Mouse (Mus musculus) myocyte (in vitro differentiated cells): ENCODE data around the gene Wnt10a. TPM values are rescaled to one million over a fixed set of nuclear protein-coding genes. Genes with fewer than 3 reads are reported as not detected.
A peak's percentile ranks its signal among the peaks of the same experiment; 100 is the strongest.
"Not testable (repeated sequence)": the region's sequence is repeated elsewhere in the genome, so short reads cannot be mapped to it uniquely, and the experiment has no call there.

Experiments used
- H3K27me3 ChIP-seq: one replicate; pipeline ENCODE4 v1.6.1; 2011; ENCODE audit not compliant: control insufficient read depth, insufficient read depth, insufficient read length
- H3K36me3 ChIP-seq: one replicate; pipeline ENCODE4 v1.6.1; 2011; ENCODE audit not compliant: control insufficient read depth, insufficient read depth
- H3K4me2 ChIP-seq: one replicate; pipeline ENCODE4 v1.6.1; 2011; ENCODE audit warnings: low read depth, control low read depth
- H3K4me3 ChIP-seq: one replicate; pipeline ENCODE4 v1.5.1; 2011; ENCODE audit warnings: mild to moderate bottlenecking, control low read depth, moderate library complexity
- H3K79me2 ChIP-seq: one replicate; pipeline ENCODE4 v1.6.1; 2011; ENCODE audit not compliant: control insufficient read depth, insufficient read depth
- H3ac ChIP-seq: one replicate; pipeline ENCODE4 v1.6.1; 2011; ENCODE audit not compliant: control insufficient read depth, insufficient read length
- CEBPB ChIP-seq: IDR thresholded peaks from 2 replicates; pipeline ENCODE4 v1.6.1; 2011; ENCODE audit warnings: mild to moderate bottlenecking, moderate library complexity; ENCODE audit not compliant: poor library complexity, insufficient read depth, severe bottlenecking
- E2F4 ChIP-seq: IDR thresholded peaks from one replicate; pipeline ENCODE4 v1.6.1; 2011; ENCODE audit warnings: mild to moderate bottlenecking, control low read depth, moderate library complexity; ENCODE audit not compliant: insufficient read depth
- MAX ChIP-seq: IDR thresholded peaks from one replicate; pipeline ENCODE4 v1.6.1; 2011; ENCODE audit warnings: low read depth, mild to moderate bottlenecking, control low read depth
- MYOD1 ChIP-seq, 3 experiments: IDR thresholded peaks; one replicate each; pipeline ENCODE4 v1.6.1; 2011; ENCODE audit warnings: control low read depth in 2 of 3, low read depth in 2 of 3, mild to moderate bottlenecking in 2 of 3, moderate library complexity in 1 of 3; ENCODE audit not compliant: insufficient read length in 2 of 3, control insufficient read depth in 1 of 3
- MYOG ChIP-seq, 3 experiments: IDR thresholded peaks; one replicate each; pipeline ENCODE4 v1.6.1; 2011; ENCODE audit warnings: control low read depth in 2 of 3, low read depth in 2 of 3, mild to moderate bottlenecking in 2 of 3; ENCODE audit not compliant: insufficient read length in 2 of 3, control insufficient read depth in 1 of 3, insufficient read depth in 1 of 3
- POLR2A ChIP-seq: IDR thresholded peaks from one replicate; pipeline ENCODE4 v1.6.1; 2011; ENCODE audit warnings: low read depth, mild to moderate bottlenecking, control low read depth, moderate library complexity; ENCODE audit not compliant: insufficient read length
- POLR2AphosphoS2 ChIP-seq: IDR thresholded peaks from one replicate; pipeline ENCODE4 v1.6.1; 2011; ENCODE audit warnings: low read depth, control low read depth; ENCODE audit not compliant: insufficient read length
- REST ChIP-seq: IDR thresholded peaks from one replicate; pipeline ENCODE4 v1.6.1; 2011; ENCODE audit warnings: mild to moderate bottlenecking, control low read depth, moderate library complexity; ENCODE audit not compliant: insufficient read depth, insufficient read length
- SRF ChIP-seq: IDR thresholded peaks from one replicate; pipeline ENCODE4 v1.6.1; 2011; ENCODE audit warnings: low read depth; ENCODE audit not compliant: control insufficient read depth, insufficient read length
- TCF12 ChIP-seq: IDR thresholded peaks from one replicate; pipeline ENCODE4 v1.6.1; 2011; ENCODE audit warnings: mild to moderate bottlenecking, control low read depth; ENCODE audit not compliant: poor library complexity, insufficient read depth, severe bottlenecking
- TCF3 ChIP-seq: IDR thresholded peaks from one replicate; pipeline ENCODE4 v1.6.1; 2011; ENCODE audit warnings: low read depth, control low read depth; ENCODE audit not compliant: insufficient read length
- USF1 ChIP-seq: IDR thresholded peaks from one replicate; pipeline ENCODE4 v1.6.1; 2011; ENCODE audit warnings: low read depth, mild to moderate bottlenecking, control low read depth, moderate library complexity
- polyA plus RNA-seq: library from polyadenylated mRNA; unstranded; fragments of >200 nt; fragmentation: generic; extraction: Trizol; gene quantifications from one replicate; pipeline ENCODE4 v1.2.1, GENCODE M21; 2012; ENCODE audit warnings: missing spikeins

Wnt10a gene
- polyA plus RNA-seq, 1 experiment: 44.0 TPM

DNA sequence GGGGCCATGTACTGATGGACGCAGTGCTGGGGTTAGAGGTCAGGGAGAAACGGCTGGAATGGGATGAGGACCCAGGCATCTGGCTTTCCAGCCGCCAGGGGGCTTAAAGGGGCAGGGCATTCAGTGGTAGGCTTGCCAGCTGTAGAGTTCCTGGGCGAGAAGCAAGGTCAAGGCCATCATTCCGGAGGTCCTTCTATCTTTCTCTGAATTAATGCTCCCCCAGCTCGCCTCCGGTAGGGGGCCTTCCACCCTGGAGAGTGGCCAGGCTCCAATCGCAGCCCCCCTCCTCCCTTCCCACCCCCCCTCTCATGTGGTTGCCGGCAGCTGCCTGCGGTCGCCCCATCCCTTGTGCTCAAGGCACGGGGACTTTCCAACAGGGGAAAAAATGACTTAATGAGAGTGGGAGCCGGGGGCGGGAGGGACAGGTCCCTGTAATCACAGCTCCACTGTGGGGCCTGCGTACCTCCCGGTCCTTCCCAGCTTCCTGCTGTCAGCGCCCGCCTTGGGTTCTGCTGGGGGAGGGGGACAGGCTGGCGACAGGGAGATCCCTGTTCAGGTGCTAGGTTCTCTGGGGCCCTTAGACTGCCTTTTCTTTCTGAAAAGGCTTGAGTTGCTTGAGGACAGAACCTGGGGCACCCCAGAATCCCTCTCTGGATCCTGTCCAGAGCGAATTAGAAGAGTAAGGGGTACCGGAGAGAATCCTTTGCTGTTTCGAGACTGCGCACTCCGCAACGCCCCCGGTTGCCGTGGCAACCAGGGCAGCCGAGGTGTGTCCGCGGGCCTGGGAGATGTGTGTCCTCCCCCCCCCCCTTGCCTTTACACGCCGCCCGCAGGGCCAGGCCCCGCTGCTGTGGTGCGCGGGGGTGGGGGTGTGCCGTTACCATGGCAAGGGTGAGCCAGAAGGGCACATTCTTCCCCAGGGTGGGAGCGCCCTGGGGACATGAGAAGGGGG, 15.3 kb downstream of the Wnt10a start:
- no peaks in the 10 kb centered on the region for H3K27me3 ChIP-seq
- H3K4me3 ChIP-seq: peak overlapping the region; percentile 8
- no peak overlapping the region for H3ac ChIP-seq
- H3K36me3 ChIP-seq: no peaks in the 10 kb centered on the region
- H3K4me2 ChIP-seq: peak overlapping the region; percentile 97
- no peak for TF ChIP-seq MAX
- no peak for TF ChIP-seq SRF
- peak in 2 of 3 experiments; percentile 51 to 84 for TF ChIP-seq MYOD1 (IDR thresholded peaks at IDR 0.05; ENCODE audit: control insufficient read depth in 1 of 3, insufficient read length in 2 of 3, low read depth in 2 of 3)
- TF ChIP-seq POLR2AphosphoS2: peak; percentile 69
- TF ChIP-seq CEBPB: no peak
- TF ChIP-seq USF1: no peak
- TF ChIP-seq REST: no peak
- TF ChIP-seq TCF12: no peak
- peak in 2 of 3 experiments; percentile 72 to 89 for TF ChIP-seq MYOG (IDR thresholded peaks at IDR 0.05; ENCODE audit: control insufficient read depth in 1 of 3, insufficient read depth in 1 of 3, insufficient read length in 2 of 3, low read depth in 2 of 3)
- TF ChIP-seq TCF3: peak; percentile 10
- no peak for TF ChIP-seq POLR2A
- no peak for TF ChIP-seq E2F4
- H3K79me2 ChIP-seq: no peaks in the 10 kb centered on the region

DNA sequence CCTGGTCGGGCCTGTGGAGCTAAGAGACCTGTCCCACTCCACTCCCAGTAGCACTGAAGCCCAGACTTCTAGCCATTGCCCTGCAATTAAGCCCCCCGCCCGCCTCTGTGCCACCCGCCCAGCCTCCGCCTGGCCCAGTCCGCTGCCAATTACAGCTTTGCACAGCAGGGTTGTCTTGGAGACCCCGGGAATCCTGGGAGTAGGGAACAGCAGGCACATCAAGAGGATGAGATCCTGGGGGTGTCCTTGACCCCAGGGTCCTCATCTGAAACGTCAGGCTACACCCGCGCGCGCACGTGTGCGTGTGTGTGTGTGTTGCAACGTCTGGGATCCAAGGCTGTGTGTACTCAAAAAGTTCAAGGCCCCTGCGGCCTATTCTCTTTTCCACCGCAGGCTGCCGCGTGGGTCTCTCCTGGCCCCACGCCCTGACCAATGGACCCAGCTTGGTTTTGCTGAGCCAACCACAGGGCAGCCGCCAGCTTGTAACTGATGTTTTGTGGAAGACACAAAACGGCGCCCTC, 16.3 kb downstream of the Wnt10a start:
- H3K4me2 ChIP-seq: peak overlapping the region; percentile 97
- H3K79me2 ChIP-seq: no peaks in the 10 kb centered on the region
- no peaks in the 10 kb centered on the region for H3K36me3 ChIP-seq
- no peaks in the 10 kb centered on the region for H3K27me3 ChIP-seq
- H3K4me3 ChIP-seq: peak overlapping the region; percentile 8
- no peak for TF ChIP-seq TCF3
- no peak for TF ChIP-seq CEBPB
- peak in 1 of 3 experiments; percentile 19 for TF ChIP-seq MYOG (IDR thresholded peaks at IDR 0.05; ENCODE audit: control insufficient read depth in 1 of 3, insufficient read depth in 1 of 3, insufficient read length in 2 of 3, low read depth in 2 of 3)
- H3ac ChIP-seq: no peak overlapping the region

DNA sequence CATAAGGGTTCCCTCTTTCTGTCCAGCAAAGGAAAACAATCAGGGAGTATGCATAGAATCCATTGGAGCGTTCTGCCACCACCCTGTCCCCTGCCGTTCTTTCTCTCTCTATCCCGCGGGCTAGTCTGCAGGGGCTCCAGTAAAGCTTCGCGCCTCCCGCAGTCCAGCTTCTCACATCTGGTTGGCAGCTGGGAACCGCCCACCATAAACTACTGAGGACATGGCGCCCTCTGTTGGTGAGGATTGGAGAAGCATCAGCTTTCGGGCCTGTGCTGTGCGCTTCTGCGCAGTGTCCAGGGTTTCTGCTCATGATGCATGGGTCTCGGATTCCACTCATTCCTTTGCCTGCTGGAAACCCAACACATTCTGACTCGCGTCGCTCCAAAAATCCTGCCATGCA, 16.8 kb downstream of the Wnt10a start:
- peak in 1 of 3 experiments; percentile 36 for TF ChIP-seq MYOD1 (IDR thresholded peaks at IDR 0.05; ENCODE audit: control insufficient read depth in 1 of 3, insufficient read length in 2 of 3, low read depth in 2 of 3)
- no peak for TF ChIP-seq E2F4
- peak in 1 of 3 experiments; percentile 13 for TF ChIP-seq MYOG (IDR thresholded peaks at IDR 0.05; ENCODE audit: control insufficient read depth in 1 of 3, insufficient read depth in 1 of 3, insufficient read length in 2 of 3, low read depth in 2 of 3)
- H3K4me2 ChIP-seq: peak overlapping the region; percentile 97
- no peaks in the 10 kb centered on the region for H3K36me3 ChIP-seq
- H3K4me3 ChIP-seq: peak overlapping the region; percentile 2
- H3K27me3 ChIP-seq: no peaks in the 10 kb centered on the region
- H3ac ChIP-seq: no peak overlapping the region
- H3K79me2 ChIP-seq: no peaks in the 10 kb centered on the region

DNA sequence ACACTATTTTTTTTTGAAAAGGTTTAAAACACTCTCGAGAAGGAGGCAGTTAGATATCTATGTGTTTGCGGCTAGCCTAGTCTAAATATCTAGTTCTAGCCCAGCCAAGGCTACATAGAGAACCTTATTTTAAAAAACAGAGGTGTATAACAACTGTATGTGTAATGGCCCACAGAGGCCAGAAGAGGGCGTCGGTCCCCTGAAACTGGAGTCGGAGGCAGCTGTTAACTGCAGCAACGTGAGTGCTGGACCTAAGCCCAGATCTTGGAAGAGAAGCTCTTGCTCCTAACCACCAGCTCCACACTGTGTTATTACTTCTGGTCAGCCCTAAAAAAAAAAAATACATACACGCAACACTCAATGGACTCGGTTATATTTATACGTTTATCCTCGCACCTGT, 17.7 kb downstream of the Wnt10a start:
- no peak overlapping the region for H3ac ChIP-seq
- H3K27me3 ChIP-seq: no peaks in the 10 kb centered on the region
- H3K4me2 ChIP-seq: no peak overlapping the region
- H3K36me3 ChIP-seq: no peaks in the 10 kb centered on the region
- H3K79me2 ChIP-seq: no peaks in the 10 kb centered on the region
- TF ChIP-seq MYOD1 (IDR thresholded peaks at IDR 0.05; ENCODE audit: control insufficient read depth in 1 of 3, insufficient read length in 2 of 3, low read depth in 2 of 3): peak in 2 of 3 experiments; percentile 38 to 66
- TF ChIP-seq MYOG (IDR thresholded peaks at IDR 0.05; ENCODE audit: control insufficient read depth in 1 of 3, insufficient read depth in 1 of 3, insufficient read length in 2 of 3, low read depth in 2 of 3): peak in 1 of 3 experiments; percentile 26
- TF ChIP-seq TCF12: no peak
- no peak overlapping the region for H3K4me3 ChIP-seq

DNA sequence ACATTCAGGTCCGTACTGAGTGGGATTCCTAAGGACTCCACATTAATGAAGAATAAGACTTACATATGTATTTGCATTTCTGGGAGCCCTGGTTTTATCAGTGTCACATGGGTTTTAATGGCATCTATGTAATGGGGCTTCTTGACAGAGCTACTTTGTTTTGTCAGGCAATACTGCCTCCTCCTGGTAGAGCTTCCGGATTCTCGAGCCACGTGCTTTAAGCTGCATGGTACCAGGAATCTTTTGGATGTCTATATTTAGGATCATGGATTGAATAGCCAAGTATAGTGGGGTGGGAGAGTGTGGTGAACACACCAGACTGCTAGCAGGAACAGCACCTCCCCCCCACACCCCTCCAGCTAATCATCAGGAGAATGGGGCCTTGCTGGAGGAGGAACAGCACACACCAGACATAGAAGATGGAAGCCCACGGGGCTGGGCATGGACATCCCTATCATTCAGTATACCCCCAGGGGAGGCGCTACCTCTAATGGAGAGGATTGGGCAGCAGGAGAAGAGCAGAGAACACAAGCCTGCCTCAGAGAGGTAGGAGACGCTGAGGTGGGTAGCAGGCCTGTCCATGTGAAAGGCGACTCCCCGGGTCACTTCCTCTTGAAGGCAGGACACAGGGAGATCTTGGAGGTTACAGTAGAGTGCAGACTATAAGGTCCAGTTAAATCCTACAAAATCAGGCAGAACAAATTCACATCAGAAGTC, 23.8 kb downstream of the Wnt10a start:
- Histone ChIP-seq H3K36me3 (no peaks in the 10 kb centered on the region), H3K4me2 (no peak overlapping the region), H3K4me3 (no peak overlapping the region), H3ac (no peak overlapping the region), H3K27me3 (no peaks in the 10 kb centered on the region), H3K79me2 (no peaks in the 10 kb centered on the region)
- no peak for TF ChIP-seq SRF
- no peak for TF ChIP-seq MYOD1 (IDR thresholded peaks at IDR 0.05; ENCODE audit: control insufficient read depth in 1 of 3, insufficient read length in 2 of 3, low read depth in 2 of 3)
- no peak for TF ChIP-seq E2F4
- no peak for TF ChIP-seq CEBPB
- no peak for TF ChIP-seq TCF12
- no peak for TF ChIP-seq MAX
- no peak for TF ChIP-seq POLR2A
- no peak for TF ChIP-seq REST
- TF ChIP-seq USF1: no peak
- no peak for TF ChIP-seq POLR2AphosphoS2
- TF ChIP-seq MYOG (IDR thresholded peaks at IDR 0.05; ENCODE audit: control insufficient read depth in 1 of 3, insufficient read depth in 1 of 3, insufficient read length in 2 of 3, low read depth in 2 of 3): no peak
- TF ChIP-seq TCF3: no peak

DNA sequence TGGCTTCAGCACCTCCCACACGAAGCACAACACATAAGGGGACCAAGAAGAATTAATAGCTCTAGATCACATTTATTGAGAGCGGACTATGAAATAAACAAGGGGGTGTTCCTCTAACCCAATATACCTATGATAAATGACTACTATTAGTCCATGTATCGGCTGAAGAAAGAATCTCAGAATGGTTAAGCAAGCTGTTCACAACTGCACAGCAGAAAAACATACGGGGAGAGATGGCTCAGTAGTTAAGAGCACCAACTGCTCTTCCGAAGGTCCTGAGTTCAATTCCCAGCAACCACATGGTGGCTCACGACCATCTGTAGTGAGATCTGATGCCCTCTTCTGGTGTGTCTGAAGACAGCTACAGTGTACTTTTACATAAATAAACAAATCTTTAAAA, 24.6 kb downstream of the Wnt10a start:
- H3K36me3 ChIP-seq, H3K4me2 ChIP-seq, H3K27me3 ChIP-seq, H3K4me3 ChIP-seq, H3K79me2 ChIP-seq, H3ac ChIP-seq: not testable (repeated sequence)
